Mouse (Mus musculus): ENCODE data around the gene Fkbp6. TPM values are rescaled to one million over a fixed set of nuclear protein-coding genes. Genes with fewer than 3 reads are reported as not detected.

Gene Fkbp6
- 0.41 and 0.83 TPM in 2 replicates for polyA plus RNA-seq (2015; fragmentation: Nextera tagmentation; extraction: Ambion mirVana)

DNA sequence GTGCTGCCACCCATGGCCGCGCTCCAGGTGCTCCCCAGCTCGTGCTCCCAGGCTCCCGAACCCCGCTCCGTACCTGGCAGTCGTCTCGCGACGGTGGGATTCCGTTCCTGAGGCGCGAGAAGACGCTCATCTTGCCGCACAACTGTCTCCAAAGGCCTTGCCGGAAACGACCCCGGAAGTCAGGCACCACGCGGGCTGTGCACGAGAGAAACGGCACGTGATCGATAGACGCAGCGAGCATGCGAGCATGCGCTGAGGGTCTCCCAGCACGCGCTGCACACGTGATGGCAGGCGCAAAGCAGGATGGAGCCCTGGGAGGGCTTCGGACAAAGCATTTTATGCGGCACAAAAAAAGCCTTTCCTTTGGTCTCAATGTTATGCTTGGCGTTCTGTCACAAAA, at the start of gene Fkbp6:
TSS of gene Fkbp6 (minus strand) at position 183 of the 400 bp plus-strand sequence.
- Histone ChIP-seq H3K9me3 (no peaks in the 10 kb centered on the region), H3K4me2 (no peak within 1 kb of the TSS), H3K36me3 (no peaks in the 10 kb centered on the region), H3K4me1 (no peaks in the 10 kb centered on the region), H3K27ac (no peak within 1 kb of the TSS), H3K27me3 (replicated peaks) (no peaks in the 10 kb centered on the region), H3K4me3 (replicated peaks) (no peak within 1 kb of the TSS), H3K9ac (no peak within 1 kb of the TSS)
- 87% methylated on average over 35 of the region's 35 CpGs for WGBS
- ATAC-seq (ENCODE audit: insufficient read depth, low FRiP score, low read depth): no peak

DNA sequence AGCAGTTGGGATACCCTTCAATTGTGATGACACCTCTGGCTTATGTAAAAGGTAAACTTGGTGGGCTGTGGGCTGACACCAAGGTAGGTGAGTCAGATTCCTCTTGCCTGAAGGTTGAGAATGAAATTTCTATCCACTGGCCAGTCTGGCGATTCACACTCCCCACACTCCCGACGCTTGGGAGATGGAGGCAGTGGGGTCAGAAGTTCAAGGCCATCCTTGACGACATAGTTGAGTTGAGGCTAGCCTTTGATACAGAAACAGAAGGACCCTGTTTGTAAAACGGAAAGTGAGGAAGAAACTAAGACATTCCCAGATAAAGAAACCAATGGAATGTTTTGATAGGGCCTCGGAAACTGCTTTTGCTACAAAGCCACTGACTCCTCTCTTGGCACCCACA, 49.5 kb upstream of the Fkbp6 start:
- Histone ChIP-seq H3K4me2 (no peak overlapping the region), H3K4me3 (replicated peaks) (no peak overlapping the region), H3K9me3 (no peaks in the 10 kb centered on the region), H3K27me3 (replicated peaks) (no peaks in the 10 kb centered on the region), H3K36me3 (no peaks in the 10 kb centered on the region), H3K9ac (no peak overlapping the region), H3K27ac (no peak overlapping the region), H3K4me1 (peaks cover 4% of the 10 kb centered on the region; the same call in 1 of the 2 replicates)
- ATAC-seq (ENCODE audit: insufficient read depth, low FRiP score, low read depth): no peak
- 54% methylated on average over 6 of the region's 6 CpGs for WGBS

DNA sequence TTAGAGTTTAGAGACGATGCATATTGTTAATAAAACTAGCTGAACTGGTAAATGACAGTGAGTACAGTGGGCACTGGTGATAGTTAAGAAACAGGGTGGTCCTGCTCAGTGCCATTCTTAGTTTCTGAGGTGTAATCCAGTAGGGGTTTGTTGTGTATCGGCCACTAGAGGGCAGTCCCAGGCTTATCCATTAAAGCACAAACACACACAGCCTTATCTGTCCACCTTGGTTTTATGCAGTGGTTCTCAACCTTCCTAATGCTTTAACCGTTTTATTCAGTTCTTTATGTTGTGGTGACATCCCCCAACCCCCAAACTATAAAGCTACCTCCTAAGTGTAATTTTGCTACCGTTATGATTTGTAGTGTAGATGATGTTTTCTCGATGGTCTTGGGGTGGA, 46.0 kb upstream of the Fkbp6 start:
- H3K4me1 ChIP-seq: peaks cover 12% of the 10 kb centered on the region; the same call in 1 of the 2 replicates
- H3K27ac ChIP-seq: no peak overlapping the region
- 47% methylated on average over 5 of the region's 5 CpGs for WGBS
- no peak overlapping the region for H3K9ac ChIP-seq
- H3K4me3 ChIP-seq (replicated peaks): no peak overlapping the region
- peaks cover 9% of the 10 kb centered on the region for H3K36me3 ChIP-seq
- no peak for ATAC-seq (ENCODE audit: insufficient read depth, low FRiP score, low read depth)
- H3K27me3 ChIP-seq (replicated peaks): no peaks in the 10 kb centered on the region
- no peak overlapping the region for H3K4me2 ChIP-seq
- H3K9me3 ChIP-seq: no peaks in the 10 kb centered on the region

DNA sequence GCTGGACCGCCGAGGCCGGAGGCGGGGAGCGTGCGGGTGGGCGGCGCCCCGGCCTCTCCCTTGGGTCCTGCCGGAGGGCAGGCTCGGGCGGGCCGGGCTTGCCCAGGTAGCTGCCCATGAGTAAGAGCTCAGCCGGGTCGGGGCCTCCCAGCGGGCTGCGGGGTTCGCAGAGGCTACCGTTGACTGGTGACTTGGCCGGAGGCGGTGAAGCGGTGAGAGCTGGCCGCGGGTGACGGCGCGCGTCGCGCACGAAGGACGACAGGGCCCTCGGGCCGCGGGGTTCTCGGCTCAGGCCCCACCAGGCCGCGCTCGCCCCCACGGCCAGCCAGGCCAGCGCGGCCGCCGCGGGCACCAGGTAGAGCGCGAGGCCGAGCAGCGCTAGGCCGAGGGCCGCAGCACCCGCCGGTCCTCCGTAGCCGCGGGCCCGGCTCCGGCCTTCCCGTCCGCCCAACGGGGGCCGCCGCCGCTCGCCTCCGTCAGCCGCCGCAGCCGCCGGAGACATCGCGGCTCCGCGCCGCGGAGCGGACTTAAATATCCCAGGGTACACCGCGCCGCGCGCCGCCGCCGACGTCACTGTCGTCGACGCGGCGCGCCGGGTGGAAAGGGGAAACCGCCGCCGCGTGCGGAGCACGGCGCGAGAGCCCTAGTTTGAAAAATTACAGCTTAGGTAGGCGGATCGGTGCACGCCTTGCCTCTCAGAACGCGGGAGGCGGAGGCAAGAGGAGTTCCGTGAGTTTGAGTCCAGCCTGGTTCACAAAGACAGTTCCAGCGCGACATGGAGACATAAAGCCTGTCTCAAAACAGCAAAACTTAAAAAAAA, 44.4 kb upstream of the Fkbp6 start, which contains the start of gene Pom121:
TSS of gene Pom121 (minus strand) at position 543 of the 820 bp plus-strand sequence.
- under 1% methylated on average over 90 of the region's 110 CpGs for WGBS

DNA sequence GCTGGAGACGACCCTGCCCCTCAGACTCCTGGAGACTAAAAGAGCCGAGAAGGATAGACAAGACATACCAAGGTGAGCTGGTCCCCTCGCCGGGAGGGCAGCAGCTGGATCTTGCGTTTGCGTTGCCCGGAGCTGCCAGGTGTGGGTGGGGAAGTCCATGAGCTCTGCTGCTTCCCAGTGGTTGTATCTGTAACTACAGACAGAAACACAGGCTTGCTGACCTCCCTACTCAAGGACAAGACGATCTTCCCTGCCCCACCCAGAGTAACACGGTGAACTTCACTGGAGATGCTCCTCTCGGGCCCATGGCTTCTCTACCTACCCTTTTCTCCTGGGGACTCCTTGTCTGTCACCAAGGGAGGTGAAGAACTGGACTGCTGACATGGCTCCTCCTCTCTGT, 33.9 kb upstream of the Fkbp6 start:
- Histone ChIP-seq H3K9me3 (no peaks in the 10 kb centered on the region), H3K4me1 (no peaks in the 10 kb centered on the region), H3K27ac (no peak overlapping the region), H3K36me3 (peaks cover 84% of the 10 kb centered on the region), H3K27me3 (replicated peaks) (no peaks in the 10 kb centered on the region), H3K4me2 (no peak overlapping the region), H3K9ac (no peak overlapping the region), H3K4me3 (replicated peaks) (no peak overlapping the region)
- ATAC-seq (ENCODE audit: insufficient read depth, low FRiP score, low read depth): no peak
- WGBS: 83% methylated on average over 10 of the region's 10 CpGs

More for the DNA sequence above, 44.4 kb upstream of the Fkbp6 start, which contains the start of gene Pom121:
- peak within 1 kb of the TSS; percentile 92 for H3K27ac ChIP-seq
- H3K9me3 ChIP-seq: no peaks in the 10 kb centered on the region
- peak; percentile 89 for ATAC-seq (ENCODE audit: insufficient read depth, low FRiP score, low read depth)
- no peaks in the 10 kb centered on the region for H3K27me3 ChIP-seq (replicated peaks)
- H3K4me2 ChIP-seq: peak within 1 kb of the TSS; percentile 59
- H3K4me3 ChIP-seq (replicated peaks): peak within 1 kb of the TSS; percentile 96
- H3K36me3 ChIP-seq: peaks cover 18% of the 10 kb centered on the region
- H3K4me1 ChIP-seq: peaks cover 12% of the 10 kb centered on the region; the same call in 1 of the 2 replicates
- H3K9ac ChIP-seq: peak within 1 kb of the TSS; percentile 100

DNA sequence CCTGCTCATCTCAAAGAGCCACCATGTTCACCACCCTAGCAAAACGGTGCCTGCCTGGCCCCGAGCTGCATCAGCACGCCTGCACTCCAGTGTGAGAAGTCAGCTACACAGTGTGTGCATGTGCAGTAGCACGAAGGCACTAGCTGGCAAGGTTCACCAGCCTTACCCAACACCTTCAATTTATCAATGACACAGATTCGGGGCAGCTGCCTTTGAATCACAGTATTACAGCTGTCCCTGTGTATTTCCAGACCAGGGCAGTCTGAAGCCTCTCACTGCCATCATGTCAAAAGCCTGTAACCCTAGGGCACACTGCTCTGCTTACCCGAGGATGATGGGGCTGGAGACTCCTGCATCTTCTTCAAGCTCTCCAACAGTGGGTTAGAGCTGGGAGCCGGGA, 32.9 kb upstream of the Fkbp6 start:
- 86% methylated on average over 7 of the region's 7 CpGs for WGBS
- ATAC-seq (ENCODE audit: insufficient read depth, low FRiP score, low read depth): no peak
- Histone ChIP-seq H3K4me1 (no peaks in the 10 kb centered on the region), H3K27me3 (replicated peaks) (no peaks in the 10 kb centered on the region), H3K4me2 (no peak overlapping the region), H3K9me3 (no peaks in the 10 kb centered on the region), H3K36me3 (peaks cover 84% of the 10 kb centered on the region), H3K4me3 (replicated peaks) (no peak overlapping the region), H3K27ac (no peak overlapping the region), H3K9ac (no peak overlapping the region)

DNA sequence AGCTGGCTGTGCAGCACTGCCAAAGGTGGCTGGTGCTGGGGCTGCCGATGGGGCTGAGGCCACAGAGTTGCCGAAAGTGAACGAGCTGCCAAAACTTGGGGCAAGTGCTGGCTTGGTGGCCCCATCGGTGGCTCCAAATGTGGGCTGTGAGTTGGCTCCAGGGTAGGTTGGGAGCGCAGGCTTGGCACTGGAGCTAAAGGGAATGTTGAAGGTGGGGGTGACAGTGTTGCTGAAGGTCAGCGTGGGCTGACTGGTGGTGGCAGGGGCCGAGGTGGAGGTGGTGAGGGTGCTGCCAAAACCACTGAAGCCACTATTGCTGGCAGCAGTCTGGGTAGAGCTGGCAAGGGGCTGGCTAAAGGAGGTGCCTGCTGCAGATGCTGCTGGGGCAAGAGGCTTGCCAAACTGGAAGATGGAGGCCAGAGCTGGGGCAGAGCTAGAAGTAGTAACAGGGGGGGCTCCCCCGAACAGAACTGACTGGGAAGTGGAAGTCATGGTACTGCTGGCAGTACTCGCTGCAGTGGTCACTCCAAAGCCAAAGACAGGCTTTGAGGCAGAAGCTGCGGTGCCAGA, 31.6 kb upstream of the Fkbp6 start:
- H3K9me3 ChIP-seq: no peaks in the 10 kb centered on the region
- WGBS: 94% methylated on average over 10 of the region's 10 CpGs
- H3K4me1 ChIP-seq: no peaks in the 10 kb centered on the region
- H3K27ac ChIP-seq: no peak overlapping the region
- no peak overlapping the region for H3K9ac ChIP-seq
- no peaks in the 10 kb centered on the region for H3K27me3 ChIP-seq (replicated peaks)
- no peak overlapping the region for H3K4me3 ChIP-seq (replicated peaks)
- no peak overlapping the region for H3K4me2 ChIP-seq
- no peak for ATAC-seq (ENCODE audit: insufficient read depth, low FRiP score, low read depth)
- peaks cover 76% of the 10 kb centered on the region for H3K36me3 ChIP-seq

DNA sequence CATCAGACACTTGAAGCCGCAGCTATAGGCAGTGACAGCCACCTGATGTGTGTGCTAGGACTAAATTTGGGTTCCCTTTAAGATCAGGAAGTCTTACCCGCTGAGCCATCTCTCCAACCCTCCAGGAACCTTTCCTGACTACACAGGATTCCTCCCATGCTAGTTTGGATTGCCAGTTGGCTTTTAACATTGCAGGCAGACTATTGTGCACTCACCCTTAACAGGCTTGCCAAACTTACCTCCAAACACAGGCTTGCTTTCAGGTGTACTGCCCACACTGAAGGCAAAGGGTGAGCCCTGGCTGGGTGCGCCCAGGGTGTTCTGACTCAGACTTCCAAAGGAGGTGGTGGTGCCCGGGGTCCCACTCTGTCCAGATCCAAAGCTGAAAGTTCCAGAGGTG, 30.8 kb upstream of the Fkbp6 start:
- Histone ChIP-seq H3K36me3 (peaks cover 81% of the 10 kb centered on the region), H3K27me3 (replicated peaks) (no peaks in the 10 kb centered on the region), H3K4me2 (no peak overlapping the region), H3K27ac (no peak overlapping the region), H3K9ac (no peak overlapping the region), H3K4me3 (replicated peaks) (no peak overlapping the region), H3K4me1 (no peaks in the 10 kb centered on the region), H3K9me3 (no peaks in the 10 kb centered on the region)
- 96% methylated on average over 4 of the region's 4 CpGs for WGBS
- no peak for ATAC-seq (ENCODE audit: insufficient read depth, low FRiP score, low read depth)

DNA sequence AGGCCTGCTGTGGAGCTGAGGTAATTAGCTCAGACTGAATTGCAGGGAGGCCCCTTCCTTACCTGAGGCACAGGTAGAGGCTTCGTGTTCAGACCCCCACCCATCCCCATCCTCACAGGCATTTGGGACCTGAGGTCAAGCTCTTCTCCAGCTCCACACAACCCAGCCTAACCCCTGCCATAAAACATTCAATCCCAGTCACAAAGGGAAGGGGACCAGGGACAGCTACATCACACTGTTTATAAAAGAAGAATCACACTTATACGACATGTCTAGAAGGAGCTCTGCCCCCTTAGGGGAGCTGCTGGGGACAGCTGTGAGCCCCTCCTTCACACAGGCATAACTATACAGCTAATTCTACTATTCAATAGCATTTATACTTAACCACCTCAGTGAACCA, 26.5 kb upstream of the Fkbp6 start:
- H3K4me2 ChIP-seq: no peak overlapping the region
- peaks cover 73% of the 10 kb centered on the region for H3K36me3 ChIP-seq
- H3K9ac ChIP-seq: no peak overlapping the region
- H3K9me3 ChIP-seq: no peaks in the 10 kb centered on the region
- no peaks in the 10 kb centered on the region for H3K27me3 ChIP-seq (replicated peaks)
- no peak overlapping the region for H3K4me3 ChIP-seq (replicated peaks)
- no peak for ATAC-seq (ENCODE audit: insufficient read depth, low FRiP score, low read depth)
- WGBS: 61% methylated on average over 2 of the region's 2 CpGs
- H3K27ac ChIP-seq: no peak overlapping the region
- no peaks in the 10 kb centered on the region for H3K4me1 ChIP-seq

DNA sequence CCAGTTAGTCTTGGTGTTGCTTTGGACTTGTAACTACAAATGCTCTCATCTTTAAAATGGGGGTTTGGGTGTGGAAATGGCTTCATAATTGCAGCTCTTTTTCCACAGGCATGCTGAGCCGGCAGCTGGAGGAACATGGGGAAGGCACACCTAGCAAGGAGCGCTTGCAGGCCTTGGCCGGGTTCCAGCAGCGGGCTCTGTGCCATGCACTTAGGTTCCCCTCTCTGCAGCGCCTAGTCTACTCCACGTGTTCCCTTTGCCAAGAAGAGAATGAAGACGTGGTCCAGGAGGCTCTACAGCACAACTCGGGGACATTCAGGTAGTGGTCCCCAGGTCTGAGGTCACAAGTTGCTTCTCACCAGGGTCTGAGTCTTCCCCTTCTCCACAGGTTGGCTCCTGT, 25.3 kb upstream of the Fkbp6 start:
- WGBS: 71% methylated on average over 8 of the region's 8 CpGs

DNA sequence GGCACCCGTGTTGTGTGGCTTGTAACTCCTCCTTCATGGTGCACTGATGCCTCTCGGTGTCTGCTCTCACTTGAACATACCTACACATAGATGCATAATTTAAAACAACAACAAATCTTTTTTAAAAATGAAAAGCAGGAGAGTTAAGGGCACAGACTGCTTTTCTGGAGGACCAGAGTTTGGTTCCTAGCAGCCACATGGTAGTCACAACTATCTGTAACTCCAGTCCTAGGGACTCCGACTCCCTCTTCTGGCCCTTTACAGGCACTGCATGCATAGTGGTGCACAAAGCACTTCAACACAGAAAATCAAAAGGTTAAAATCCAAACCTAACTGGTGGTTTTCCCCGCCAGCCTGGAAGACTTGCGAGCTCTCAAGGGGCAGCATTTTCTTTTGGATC, 23.8 kb upstream of the Fkbp6 start:
- Histone ChIP-seq H3K4me1 (peaks cover 12% of the 10 kb centered on the region), H3K36me3 (peaks cover 50% of the 10 kb centered on the region), H3K4me2 (no peak overlapping the region), H3K4me3 (replicated peaks) (no peak overlapping the region), H3K27me3 (replicated peaks) (no peaks in the 10 kb centered on the region), H3K27ac (no peak overlapping the region), H3K9ac (no peak overlapping the region), H3K9me3 (no peaks in the 10 kb centered on the region)
- ATAC-seq (ENCODE audit: insufficient read depth, low FRiP score, low read depth): no peak
- 92% methylated on average over 5 of the region's 5 CpGs for WGBS

More for the DNA sequence above, 25.3 kb upstream of the Fkbp6 start:
- Histone ChIP-seq H3K9me3 (no peaks in the 10 kb centered on the region), H3K4me3 (replicated peaks) (no peak overlapping the region), H3K27me3 (replicated peaks) (no peaks in the 10 kb centered on the region), H3K4me2 (no peak overlapping the region), H3K36me3 (peaks cover 62% of the 10 kb centered on the region), H3K4me1 (peaks cover 7% of the 10 kb centered on the region), H3K9ac (no peak overlapping the region), H3K27ac (no peak overlapping the region)
- no peak for ATAC-seq (ENCODE audit: insufficient read depth, low FRiP score, low read depth)

DNA sequence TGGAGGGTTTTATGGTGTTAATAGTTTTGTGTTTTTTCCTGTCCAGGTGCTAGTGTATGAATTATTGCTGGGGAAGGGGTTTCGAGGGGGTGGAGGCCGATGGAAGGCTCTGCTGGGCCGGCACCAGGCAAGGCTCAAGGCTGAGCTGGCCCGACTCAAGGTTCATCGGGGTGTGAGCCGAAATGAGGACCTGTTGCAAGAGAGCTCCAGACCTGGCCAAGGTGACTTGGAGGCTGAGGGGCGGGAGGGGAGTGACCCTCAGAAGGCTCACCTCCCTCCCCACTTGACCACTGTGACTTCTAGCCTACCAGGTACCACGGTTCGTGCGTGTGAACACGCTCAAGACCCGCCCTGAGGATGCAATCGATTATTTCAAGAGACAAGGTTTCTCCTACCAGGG, 21.4 kb upstream of the Fkbp6 start:
- H3K4me1 ChIP-seq: peaks cover 12% of the 10 kb centered on the region
- peaks cover 37% of the 10 kb centered on the region for H3K36me3 ChIP-seq
- H3K9me3 ChIP-seq: no peaks in the 10 kb centered on the region
- no peak overlapping the region for H3K4me3 ChIP-seq (replicated peaks)
- 95% methylated on average over 13 of the region's 13 CpGs for WGBS
- H3K4me2 ChIP-seq: no peak overlapping the region
- H3K27ac ChIP-seq: no peak overlapping the region
- no peak for ATAC-seq (ENCODE audit: insufficient read depth, low FRiP score, low read depth)
- H3K9ac ChIP-seq: no peak overlapping the region
- H3K27me3 ChIP-seq (replicated peaks): no peaks in the 10 kb centered on the region

All from stomach, embryonic 15.5 days (tissue).